Mouse (Mus musculus) C2C12 (cell line): ENCODE measurements at regions not wholly inside any gene's neighbourhood (a gene's known extent, or its start where the extent isn't known, plus 50 kb on each side); places are given as distances from the start of the nearest gene placed in this dataset.

Experiments
- CEBPB ChIP-seq: IDR thresholded peaks from one replicate; pipeline ENCODE4 v1.6.1; 2011; ENCODE audit warnings: low read depth, mild to moderate bottlenecking, control low read depth, moderate library complexity
- CTCF ChIP-seq: IDR thresholded peaks from one replicate; pipeline ENCODE4 v1.5.1; 2011; ENCODE audit not compliant: control insufficient read depth, insufficient read depth, insufficient read length
- FOSL1 ChIP-seq: IDR thresholded peaks from one replicate; pipeline ENCODE4 v1.8.0; 2011; ENCODE audit warnings: mild to moderate bottlenecking, low read length; ENCODE audit not compliant: poor library complexity, insufficient read depth, severe bottlenecking
- MAX ChIP-seq: IDR thresholded peaks from one replicate; pipeline ENCODE4 v1.6.1; 2011; ENCODE audit warnings: mild to moderate bottlenecking, control low read depth

DNA sequence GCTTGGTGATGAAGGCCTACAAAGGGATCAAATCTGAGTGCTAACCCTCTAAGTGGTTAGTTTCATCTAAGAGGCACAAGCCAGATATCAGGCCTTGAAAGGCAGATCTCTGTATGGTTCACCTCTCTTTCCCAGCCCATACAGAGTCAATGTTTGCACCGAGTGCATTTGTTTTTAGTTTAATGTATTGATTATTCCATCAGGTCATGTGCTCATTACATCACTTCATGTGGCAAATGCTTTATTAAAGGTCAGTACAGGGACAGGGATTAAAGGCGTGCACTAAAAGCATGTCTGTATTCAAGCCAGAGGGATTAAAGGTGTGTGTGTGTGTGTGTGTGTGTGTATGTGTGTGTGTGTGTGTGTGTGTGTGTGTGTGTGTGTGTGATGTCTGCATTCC, 132.5 kb upstream of the Dcn start:
- TF ChIP-seq CEBPB = no peak
- TF ChIP-seq CTCF = no peak
- TF ChIP-seq MAX = no peak
- no peak for TF ChIP-seq FOSL1
